Mouse (Mus musculus) intestine, embryonic 14.5 days (tissue): ENCODE results near the gene Gtf2i. TPM values are rescaled to one million over a fixed set of nuclear protein-coding genes. Genes with fewer than 3 reads are reported as not detected.

ENCODE experiments used
- ATAC-seq: fragments of 200-750 bp; cut with Nextera tagmentation; replicated peaks from 2 replicates; pipeline ENCODE4 v1.8.0; 2017; ENCODE audit warnings: low read depth, moderate number of reproducible peaks, moderate TSS enrichment, moderate library complexity; ENCODE audit not compliant: low FRiP score, low TSS enrichment
- DNase-seq: peaks from one replicate; pipeline ENCODE4 v3.0.0-alpha.2; 2018; ENCODE audit warnings: low spot score
- H3K27ac ChIP-seq: fragments of 300-500 bp; sonication (generic); 2 replicates; pipeline ENCODE4 v1.5.1; 2014; ENCODE audit warnings: low read depth, mild to moderate bottlenecking, control low read depth
- H3K27me3 ChIP-seq: fragments of 300-500 bp; sonication (generic); replicated peaks from 2 replicates; pipeline ENCODE4 v1.6.1; 2014; ENCODE audit warnings: low read length, control low read depth; ENCODE audit not compliant: control insufficient read depth, insufficient read depth
- H3K36me3 ChIP-seq: fragments of 300-500 bp; sonication (generic); 2 replicates; pipeline ENCODE4 v1.6.1; 2014; ENCODE audit warnings: low read length, control low read depth; ENCODE audit not compliant: control insufficient read depth, insufficient read depth
- H3K4me1 ChIP-seq: fragments of 300-500 bp; sonication (generic); replicated peaks from 2 replicates; pipeline ENCODE4 v1.6.1; 2014; ENCODE audit warnings: low read length, control low read depth, mixed read lengths; ENCODE audit not compliant: control insufficient read depth, insufficient read depth
- H3K4me2 ChIP-seq: fragments of 300-500 bp; sonication (generic); 2 replicates; pipeline ENCODE4 v1.6.1; 2014; ENCODE audit warnings: low read length
- H3K4me3 ChIP-seq: fragments of 300-500 bp; sonication (generic); 2 replicates; pipeline ENCODE4 v1.5.1; 2014; ENCODE audit warnings: low read depth, low read length, control low read depth, mixed read lengths
- H3K9ac ChIP-seq: fragments of 300-500 bp; sonication (generic); 2 replicates; pipeline ENCODE4 v1.6.1; 2014; ENCODE audit warnings: mild to moderate bottlenecking, low read length
- H3K9me3 ChIP-seq: fragments of 300-500 bp; sonication (generic); 2 replicates; pipeline ENCODE4 v1.6.1; 2016; ENCODE audit warnings: low read length, control low read depth; ENCODE audit not compliant: control insufficient read depth
- WGBS: fragments of 180-500 bp; shearing (Covaris S2); extraction: QIAGEN DNeasy Blood & Tissue Kit; methylation state at CpG from one replicate; pipeline ENCODE4 v1.1.7; 2014; 5-methylcytosine and 5-hydroxymethylcytosine counted together
- polyA plus RNA-seq: library from polyadenylated mRNA; unstranded; fragments of >200 nt; fragmentation: Nextera tagmentation; extraction: Ambion mirVana; gene quantifications from 2 replicates; pipeline ENCODE4 v1.2.1, GENCODE M21; 2014

Gene Gtf2i
- polyA plus RNA-seq, 1 experiment from 2014 or later: 145 TPM

DNA sequence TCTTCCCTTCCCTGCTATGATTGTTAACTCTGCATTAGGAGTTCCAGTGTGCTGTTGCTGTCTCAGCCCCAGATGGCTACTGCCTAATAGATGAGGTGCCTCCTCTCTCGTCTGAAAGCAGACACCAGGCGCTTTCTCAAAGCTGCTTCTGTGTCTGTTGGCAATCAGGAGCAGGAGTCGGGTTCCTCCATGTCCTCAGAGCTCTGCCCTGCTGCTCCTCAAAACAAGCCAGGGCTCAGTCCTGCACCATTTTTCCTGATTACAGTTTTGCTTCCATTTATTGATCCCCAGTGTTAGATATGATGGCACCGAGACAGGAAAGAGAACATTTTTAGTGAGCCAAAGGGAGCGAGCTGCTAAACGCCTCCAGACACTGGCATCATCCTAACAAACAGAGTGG lies 9.9 kb downstream of the Gtf2i start:
- 71% methylated on average over 6 of the region's 6 CpGs for WGBS
- peaks cover 67% of the 10 kb centered on the region for H3K36me3 ChIP-seq

GRCm38 (mm10) chr5:134295277-134296050 lies 19.1 kb downstream of the Gtf2i start:
- ATAC-seq: no peak
- no peak overlapping the region for H3K9ac ChIP-seq
- H3K27me3 ChIP-seq: no peaks in the 10 kb centered on the region
- no peak overlapping the region for H3K27ac ChIP-seq
- 89% methylated on average over 16 of the region's 16 CpGs for WGBS
- no peaks in the 10 kb centered on the region for H3K9me3 ChIP-seq
- no peak for DNase-seq
- no peak overlapping the region for H3K4me3 ChIP-seq
- no peaks in the 10 kb centered on the region for H3K4me1 ChIP-seq
- H3K4me2 ChIP-seq: no peak overlapping the region
- peaks cover 60% of the 10 kb centered on the region for H3K36me3 ChIP-seq

More for the DNA sequence above, 9.9 kb downstream of the Gtf2i start:
- H3K4me1 ChIP-seq: no peaks in the 10 kb centered on the region; the same call in 1 of the 2 replicates
- DNase-seq (no peak), ATAC-seq (no peak)
- H3K4me2 ChIP-seq: no peak overlapping the region
- no peak overlapping the region for H3K9ac ChIP-seq
- no peak overlapping the region for H3K4me3 ChIP-seq
- no peak overlapping the region; the same call in 1 of the 2 replicates for H3K27ac ChIP-seq
- H3K27me3 ChIP-seq: no peaks in the 10 kb centered on the region
- 0 out of 2 replicates have a peak, but pooled peaks cover 3% of the 10 kb centered on the region for H3K9me3 ChIP-seq

DNA sequence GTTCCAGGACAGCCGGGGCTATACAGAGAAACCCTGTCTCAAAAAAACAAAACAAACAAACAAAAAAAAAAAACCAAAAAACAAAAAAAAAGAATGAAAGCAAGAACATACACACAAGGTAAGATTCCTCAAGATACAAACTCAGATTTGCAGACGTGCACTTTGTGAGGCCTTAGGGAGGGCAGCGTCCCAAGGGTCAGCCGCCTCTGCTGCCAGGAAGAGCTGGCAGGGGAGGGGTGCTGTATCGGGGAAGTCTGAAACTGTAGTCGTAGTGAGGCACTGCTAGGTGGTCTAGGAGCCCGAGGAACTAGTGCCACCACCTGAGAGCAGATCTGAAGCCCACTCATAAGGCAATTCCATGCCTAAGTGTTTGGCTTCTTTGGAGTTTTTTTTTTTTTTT lies 20.0 kb downstream of the Gtf2i start:
- H3K4me3 ChIP-seq: no peak overlapping the region
- peaks cover 66% of the 10 kb centered on the region for H3K36me3 ChIP-seq
- WGBS: 89% methylated on average over 7 of the region's 7 CpGs
- DNase-seq: no peak
- H3K4me1 ChIP-seq: no peaks in the 10 kb centered on the region
- no peaks in the 10 kb centered on the region for H3K9me3 ChIP-seq
- no peak overlapping the region for H3K27ac ChIP-seq
- H3K4me2 ChIP-seq: no peak overlapping the region
- ATAC-seq: no peak
- H3K27me3 ChIP-seq: no peaks in the 10 kb centered on the region
- no peak overlapping the region for H3K9ac ChIP-seq

DNA sequence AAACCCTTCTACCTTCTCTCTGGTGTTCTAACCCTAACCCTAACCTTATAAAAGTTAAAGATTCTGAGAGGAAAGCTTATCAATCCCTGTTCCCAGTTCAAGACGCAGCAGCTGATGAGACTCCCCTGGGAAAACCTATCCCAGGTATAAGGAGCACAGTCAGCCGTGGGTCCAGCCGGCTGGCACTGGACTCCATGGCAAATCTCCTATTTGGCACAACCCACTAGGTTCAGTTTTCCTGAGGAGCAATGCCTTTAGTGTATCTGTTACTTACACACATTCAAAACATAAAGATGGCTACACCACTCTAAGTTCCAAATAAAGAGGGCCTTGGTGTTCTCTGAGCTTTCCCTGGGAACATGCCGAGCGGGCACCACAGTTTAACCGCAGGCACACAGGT lies 23.5 kb downstream of the Gtf2i start:
- Histone ChIP-seq H3K4me1 (no peaks in the 10 kb centered on the region), H3K4me3 (no peak overlapping the region), H3K9me3 (no peaks in the 10 kb centered on the region), H3K27me3 (no peaks in the 10 kb centered on the region), H3K4me2 (no peak overlapping the region), H3K9ac (no peak overlapping the region), H3K36me3 (peaks cover 95% of the 10 kb centered on the region), H3K27ac (no peak overlapping the region)
- ATAC-seq: no peak
- WGBS: 93% methylated on average over 6 of the region's 6 CpGs
- DNase-seq: no peak

DNA sequence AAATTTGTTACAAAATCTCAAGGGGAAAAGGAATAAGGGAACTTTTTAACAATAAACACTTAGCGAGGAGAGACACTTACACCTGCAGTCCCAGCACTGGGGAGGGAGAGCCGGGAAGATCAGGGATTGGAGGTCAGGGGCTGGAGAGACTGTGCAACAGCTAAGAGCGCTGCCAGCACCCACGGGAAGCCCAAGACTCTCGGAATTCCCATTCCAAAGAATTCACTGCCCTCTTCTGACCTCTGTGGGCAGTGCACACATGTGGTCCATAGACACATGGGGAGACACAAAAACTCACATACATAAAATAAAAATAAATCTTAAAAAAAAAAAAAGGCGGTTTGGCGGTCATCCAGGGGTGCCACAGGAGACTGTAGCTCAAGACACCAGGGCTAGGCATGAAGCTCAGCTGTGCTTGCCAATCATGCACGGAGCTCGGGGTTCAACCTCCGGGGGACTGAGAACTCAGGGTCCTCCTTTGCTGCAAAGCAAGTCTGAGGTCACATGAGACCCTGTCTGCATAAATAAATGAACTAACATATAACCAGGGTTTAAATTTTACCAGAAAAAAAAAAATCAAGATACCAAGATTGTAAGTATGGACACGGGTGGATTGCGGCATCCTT lies 24.5 kb downstream of the Gtf2i start:
- H3K36me3 ChIP-seq: peaks cover 98% of the 10 kb centered on the region
- ATAC-seq (no peak), DNase-seq (no peak)
- no peak overlapping the region for H3K4me3 ChIP-seq
- H3K4me1 ChIP-seq: no peaks in the 10 kb centered on the region
- WGBS: 90% methylated on average over 12 of the region's 12 CpGs
- H3K27me3 ChIP-seq: no peaks in the 10 kb centered on the region
- H3K27ac ChIP-seq: no peak overlapping the region
- H3K4me2 ChIP-seq: no peak overlapping the region
- no peak overlapping the region for H3K9ac ChIP-seq
- no peaks in the 10 kb centered on the region for H3K9me3 ChIP-seq

DNA sequence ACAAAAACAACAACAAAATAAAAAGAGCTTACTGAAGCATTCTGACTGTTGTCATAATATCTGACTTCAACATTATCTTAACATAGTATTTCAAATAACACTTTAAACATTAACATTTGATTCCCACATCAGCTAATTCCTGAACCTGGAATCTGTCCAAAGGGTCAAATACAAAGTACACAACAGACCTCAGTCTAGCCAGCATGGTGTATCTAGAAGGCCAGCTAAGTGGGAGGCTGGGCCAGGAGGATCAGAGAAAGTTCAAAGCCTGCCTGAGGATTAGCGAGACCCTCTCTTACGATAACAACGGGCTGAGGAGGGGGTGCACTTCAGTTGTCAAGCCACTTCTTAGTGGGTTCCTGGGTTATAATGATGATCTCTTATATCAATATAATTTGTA lies 26.5 kb downstream of the Gtf2i start:
- H3K36me3 ChIP-seq: peaks cover 98% of the 10 kb centered on the region
- no peak overlapping the region for H3K4me3 ChIP-seq
- ATAC-seq: no peak
- H3K9me3 ChIP-seq: no peaks in the 10 kb centered on the region
- WGBS: 89% methylated on average over 3 of the region's 3 CpGs
- no peaks in the 10 kb centered on the region for H3K27me3 ChIP-seq
- no peak overlapping the region for H3K9ac ChIP-seq
- no peaks in the 10 kb centered on the region for H3K4me1 ChIP-seq
- H3K4me2 ChIP-seq: no peak overlapping the region
- H3K27ac ChIP-seq: no peak overlapping the region
- DNase-seq: no peak

DNA sequence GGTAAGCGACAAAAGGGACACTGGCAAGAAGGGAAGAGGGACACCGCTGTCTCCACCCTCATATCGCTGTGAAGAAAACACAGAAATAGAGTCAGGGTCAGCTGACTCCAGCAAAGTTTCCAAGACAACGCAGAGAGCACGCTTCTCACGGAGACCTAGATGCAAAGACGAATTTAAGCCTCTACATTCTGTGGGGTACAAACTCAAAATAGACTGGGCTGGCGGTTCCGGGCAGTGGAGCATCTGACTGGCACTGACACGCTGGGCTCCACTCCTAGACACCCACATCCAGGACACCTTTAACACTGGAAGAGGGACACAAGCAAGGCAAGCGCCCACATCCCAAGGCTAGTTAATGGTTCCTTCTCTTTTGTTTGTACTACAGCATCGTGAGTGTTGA lies 29.6 kb downstream of the Gtf2i start:
- ATAC-seq (no peak), DNase-seq (no peak)
- WGBS: 90% methylated on average over 12 of the region's 12 CpGs
- Histone ChIP-seq H3K27me3 (no peaks in the 10 kb centered on the region), H3K9ac (no peak overlapping the region), H3K27ac (no peak overlapping the region), H3K4me1 (no peaks in the 10 kb centered on the region), H3K36me3 (peaks cover 96% of the 10 kb centered on the region), H3K4me2 (no peak overlapping the region), H3K9me3 (no peaks in the 10 kb centered on the region), H3K4me3 (no peak overlapping the region)

GRCm38 (mm10) chr5:134282603-134283002 lies 32.0 kb downstream of the Gtf2i start:
- peaks cover 92% of the 10 kb centered on the region for H3K36me3 ChIP-seq
- no peak overlapping the region for H3K4me3 ChIP-seq
- no peak overlapping the region for H3K9ac ChIP-seq
- no peaks in the 10 kb centered on the region for H3K9me3 ChIP-seq
- DNase-seq: no peak
- no peak overlapping the region for H3K27ac ChIP-seq
- WGBS: 93% methylated on average over 9 of the region's 9 CpGs
- H3K27me3 ChIP-seq: no peaks in the 10 kb centered on the region
- H3K4me1 ChIP-seq: no peaks in the 10 kb centered on the region
- no peak for ATAC-seq
- no peak overlapping the region for H3K4me2 ChIP-seq

DNA sequence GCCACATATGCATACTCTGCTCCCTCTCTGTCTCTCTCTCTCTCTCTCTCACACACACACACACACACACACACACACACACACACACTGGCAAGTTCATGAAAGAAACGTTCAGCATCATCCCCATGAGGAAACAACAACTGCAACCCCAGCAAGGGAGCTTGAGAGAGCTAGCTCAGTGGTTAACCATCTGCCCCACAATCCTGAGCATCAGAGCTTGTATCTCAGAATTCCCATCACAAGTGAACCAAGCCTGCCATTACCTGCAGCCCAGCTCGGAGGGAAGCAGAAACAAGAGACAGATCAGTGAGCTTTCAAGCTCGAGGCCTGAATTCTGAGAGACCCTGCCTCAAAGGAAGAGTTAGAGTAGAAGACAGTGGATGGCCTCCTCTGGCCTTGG lies 32.5 kb downstream of the Gtf2i start:
- Histone ChIP-seq H3K9me3 (no peaks in the 10 kb centered on the region), H3K36me3 (peaks cover 91% of the 10 kb centered on the region), H3K4me3 (no peak overlapping the region), H3K27ac (no peak overlapping the region), H3K9ac (no peak overlapping the region), H3K4me2 (no peak overlapping the region), H3K4me1 (no peaks in the 10 kb centered on the region), H3K27me3 (no peaks in the 10 kb centered on the region)
- DNase-seq (no peak), ATAC-seq (no peak)
- 85% methylated on average over 3 of the region's 3 CpGs for WGBS
